Mouse (Mus musculus) liver, adult 2 months (tissue): ENCODE measurements around the gene Higd2a. TPM values are rescaled to one million over a fixed set of nuclear protein-coding genes. Genes with fewer than 3 reads are reported as not detected.

Experiments
- DNase-seq: peaks from one replicate; pipeline ENCODE4 v3.0.0-alpha.2; 2011; ENCODE audit warnings: low read depth, low spot score; ENCODE audit errors: extremely low read depth
- H3K27ac ChIP-seq: fragments of 200-500 bp; replicated peaks from 2 replicates; pipeline ENCODE4 v1.5.1; 2012; ENCODE audit warnings: low read depth, mild to moderate bottlenecking, control low read depth, inconsistent platforms, low read length; ENCODE audit not compliant: insufficient read depth
- H3K27me3 ChIP-seq: fragments of 200-500 bp; 2 replicates; pipeline ENCODE4 v1.6.1; 2012; ENCODE audit warnings: mild to moderate bottlenecking, moderate library complexity, low read length, inconsistent platforms; ENCODE audit not compliant: control insufficient read depth, insufficient read depth
- H3K36me3 ChIP-seq: fragments of 200-500 bp; 2 replicates; pipeline ENCODE4 v1.6.1; 2012; ENCODE audit warnings: low read length, inconsistent platforms; ENCODE audit not compliant: control insufficient read depth, insufficient read depth
- H3K4me1 ChIP-seq: fragments of 200-500 bp; 2 replicates; pipeline ENCODE4 v1.6.1; 2011; ENCODE audit warnings: low read length; ENCODE audit not compliant: control insufficient read depth, insufficient read depth
- H3K4me3 ChIP-seq: fragments of 200-500 bp; 2 replicates; pipeline ENCODE4 v1.5.1; 2011; ENCODE audit warnings: low read depth, mild to moderate bottlenecking, control low read depth, low read length, moderate library complexity; ENCODE audit not compliant: insufficient read depth
- H3K79me2 ChIP-seq: fragments of 200-500 bp; 2 replicates; pipeline ENCODE4 v1.6.1; 2012; ENCODE audit warnings: inconsistent platforms, mild to moderate bottlenecking, low read length, moderate library complexity; ENCODE audit not compliant: control insufficient read depth, insufficient read depth
- H3K9ac ChIP-seq: fragments of 200-500 bp; 2 replicates; pipeline ENCODE4 v1.6.1; 2012; ENCODE audit warnings: low read depth, mild to moderate bottlenecking, control low read depth, inconsistent platforms, low read length
- CTCF ChIP-seq: fragments of 200-500 bp; IDR thresholded peaks from 2 replicates; pipeline ENCODE4 v1.5.1; 2011; ENCODE audit warnings: low read depth, low read length, control low read depth
- POLR2A ChIP-seq: fragments of 200-500 bp; IDR thresholded peaks from 2 replicates; pipeline ENCODE4 v1.6.1; 2011; ENCODE audit warnings: low read length, control low read depth; ENCODE audit not compliant: insufficient read depth; ENCODE audit errors: extremely low read depth
- WGBS: fragments of 180-500 bp; shearing (Covaris S2); methylation state at CpG from one replicate; pipeline ENCODE4 v1.1.7; 2018; 5-methylcytosine and 5-hydroxymethylcytosine counted together
- polyA plus RNA-seq: library from polyadenylated mRNA; depleted of rRNA; stranded (reverse); fragments of >200 nt; gene quantifications from 2 replicates; pipeline ENCODE4 v1.2.3, GENCODE M21; 2012
- total RNA-seq: library from RNA; depleted of rRNA; stranded (reverse); fragments of >200 nt; gene quantifications from 2 replicates; pipeline ENCODE4 v1.2.3, GENCODE M21; 2014

Gene Higd2a
- total and polyA plus RNA-seq, 2 experiments: 51.1 to 98.7 TPM

GRCm38 (mm10) chr13:54582860-54583259 lies 7.1 kb upstream of the Higd2a start:
- WGBS: 23% methylated on average over 5 of the region's 5 CpGs
- no peaks in the 10 kb centered on the region for H3K79me2 ChIP-seq
- TF ChIP-seq POLR2A (no peak), CTCF (no peak)
- H3K27ac ChIP-seq: peak overlapping the region; percentile 35
- H3K9ac ChIP-seq: no peak overlapping the region
- no peak overlapping the region for H3K4me3 ChIP-seq
- H3K4me1 ChIP-seq: peaks cover 19% of the 10 kb centered on the region
- peak; percentile 92 for DNase-seq
- H3K27me3 ChIP-seq: no peaks in the 10 kb centered on the region
- peaks cover 22% of the 10 kb centered on the region for H3K36me3 ChIP-seq

DNA sequence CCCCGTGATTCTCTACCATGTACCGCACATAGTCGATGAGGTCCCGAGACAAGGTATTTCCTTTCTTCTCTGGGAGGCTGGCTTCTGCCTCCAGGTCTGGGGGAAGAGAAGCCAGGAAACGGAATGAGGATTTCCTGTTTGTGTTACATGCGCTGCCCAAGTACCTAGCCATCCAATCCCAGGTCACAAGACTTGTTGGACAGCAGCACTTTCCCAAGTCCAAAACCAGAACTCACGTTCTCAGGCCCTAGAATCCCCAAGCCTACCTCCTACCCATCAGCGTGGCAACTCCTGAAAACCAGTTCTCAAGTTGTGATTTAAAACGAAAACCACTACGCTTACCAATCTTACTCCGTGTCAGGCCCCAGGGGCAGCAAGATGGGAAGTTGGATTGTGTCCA lies 4.2 kb upstream of the Higd2a start:
- Histone ChIP-seq H3K79me2 (peaks cover 11% of the 10 kb centered on the region; the same call in 1 of the 2 replicates), H3K27ac (no peak overlapping the region), H3K36me3 (peaks cover 25% of the 10 kb centered on the region)

DNA sequence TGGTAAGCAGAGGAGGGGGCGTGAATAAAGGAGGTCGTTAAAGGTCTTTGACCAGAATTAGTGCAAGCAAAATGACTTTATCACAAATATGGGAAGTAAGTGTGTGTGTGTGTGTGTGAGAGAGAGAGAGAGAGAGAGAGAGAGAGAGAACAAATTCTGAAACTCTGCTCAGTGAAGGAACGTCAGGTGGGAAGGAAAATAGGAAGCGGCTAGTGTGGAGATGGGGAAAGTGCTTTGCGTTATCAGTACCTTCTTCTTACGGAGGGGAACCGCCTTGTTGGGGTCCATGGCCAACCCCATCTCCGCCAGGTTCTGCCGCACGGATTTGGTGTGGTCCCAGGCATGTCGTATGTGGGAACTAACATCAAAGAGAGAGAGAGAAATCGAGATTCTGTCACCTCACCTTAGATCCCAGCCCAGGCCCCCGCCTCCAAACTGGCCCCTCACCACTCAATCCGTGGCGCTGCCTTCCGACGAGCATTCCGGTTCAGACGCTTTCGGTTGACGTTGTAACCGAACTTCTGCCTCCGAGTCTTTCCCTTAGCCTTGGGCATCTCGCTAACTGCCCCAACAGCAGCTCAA lies 502 bp upstream of the Higd2a start:
- under 1% methylated on average over 24 of the region's 24 CpGs for WGBS
- Histone ChIP-seq H3K27ac (peak overlapping the region; percentile 25), H3K4me3 (peak overlapping the region; percentile 94)

More for the DNA sequence above, 4.2 kb upstream of the Higd2a start:
- Histone ChIP-seq H3K27me3 (no peaks in the 10 kb centered on the region), H3K4me1 (peaks cover 19% of the 10 kb centered on the region), H3K9ac (no peak overlapping the region), H3K4me3 (no peak overlapping the region)
- WGBS: 82% methylated on average over 11 of the region's 11 CpGs
- DNase-seq: no peak
- TF ChIP-seq POLR2A (no peak), CTCF (no peak)

GRCm38 (mm10) chr13:54591776-54592356 lies 1.9 kb downstream of the Higd2a start:
- H3K4me3 ChIP-seq: no peak overlapping the region
- no peak overlapping the region for H3K27ac ChIP-seq
- H3K27me3 ChIP-seq: no peaks in the 10 kb centered on the region
- DNase-seq: no peak
- WGBS: 88% methylated on average over 8 of the region's 8 CpGs
- peaks cover 11% of the 10 kb centered on the region; the same call in 1 of the 2 replicates for H3K79me2 ChIP-seq
- peaks cover 10% of the 10 kb centered on the region for H3K4me1 ChIP-seq
- TF ChIP-seq POLR2A: no peak
- no peak for TF ChIP-seq CTCF
- peaks cover 8% of the 10 kb centered on the region for H3K36me3 ChIP-seq
- no peak overlapping the region for H3K9ac ChIP-seq

More for the DNA sequence above, 502 bp upstream of the Higd2a start:
- Histone ChIP-seq H3K36me3 (peaks cover 17% of the 10 kb centered on the region), H3K27me3 (no peaks in the 10 kb centered on the region), H3K79me2 (peaks cover 11% of the 10 kb centered on the region; the same call in 1 of the 2 replicates), H3K9ac (peak overlapping the region; percentile 75), H3K4me1 (peaks cover 10% of the 10 kb centered on the region)
- TF ChIP-seq CTCF: no peak
- TF ChIP-seq POLR2A: no peak
- no peak for DNase-seq

- TF ChIP-seq CTCF (no peak), POLR2A (no peak)
- no peak overlapping the region for H3K4me3 ChIP-seq
- peaks cover 9% of the 10 kb centered on the region; the same call in 1 of the 2 replicates for H3K79me2 ChIP-seq
- 97% methylated on average over 11 of the region's 11 CpGs for WGBS
- no peak for DNase-seq
- H3K4me1 ChIP-seq: peaks cover 10% of the 10 kb centered on the region
- H3K27ac ChIP-seq: no peak overlapping the region
- H3K36me3 ChIP-seq: peaks cover 2% of the 10 kb centered on the region
- no peaks in the 10 kb centered on the region for H3K27me3 ChIP-seq
- no peak overlapping the region for H3K9ac ChIP-seq
Measured at GRCm38 (mm10) chr13:54593617-54594016, 3.6 kb downstream of the Higd2a start.

DNA sequence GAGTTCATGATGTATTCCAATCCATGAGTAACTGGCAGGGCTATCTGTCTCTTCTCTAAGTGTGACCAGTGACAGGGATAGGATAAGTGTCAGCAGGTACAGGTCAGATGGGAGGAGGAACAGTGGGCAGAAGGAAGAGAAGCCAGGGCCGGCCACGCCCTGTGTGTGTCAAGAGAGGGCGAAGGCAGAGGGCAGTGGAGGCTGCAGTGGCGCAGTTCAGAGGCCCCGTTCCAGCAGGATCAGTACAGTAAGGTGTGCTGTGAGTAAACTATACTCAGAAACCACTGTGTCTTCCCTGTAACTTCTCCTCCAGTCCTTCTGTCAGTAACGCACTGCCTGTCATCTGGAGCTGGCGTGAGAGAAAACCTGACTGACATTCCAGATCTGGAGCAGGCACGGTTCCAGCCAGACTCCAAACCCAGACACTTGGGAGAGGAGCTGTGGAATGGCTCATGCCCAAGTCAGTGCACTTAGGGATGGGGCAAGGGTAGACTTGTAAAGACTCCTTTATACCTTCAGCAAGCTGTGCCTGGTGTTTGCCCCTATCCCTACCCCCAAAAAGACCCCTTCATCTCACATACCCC lies 6.2 kb downstream of the Higd2a start:
- Histone ChIP-seq H3K27ac (no peak overlapping the region), H3K27me3 (no peaks in the 10 kb centered on the region), H3K4me3 (no peak overlapping the region), H3K79me2 (no peaks in the 10 kb centered on the region; the same call in 1 of the 2 replicates), H3K9ac (no peak overlapping the region), H3K4me1 (peaks cover 7% of the 10 kb centered on the region), H3K36me3 (peaks cover 2% of the 10 kb centered on the region)
- no peak for DNase-seq
- WGBS: 64% methylated on average over 8 of the region's 8 CpGs
- TF ChIP-seq CTCF: no peak
- no peak for TF ChIP-seq POLR2A
